Mouse (Mus musculus): ENCODE results near the gene Olfr410.
A peak's percentile ranks its signal among the peaks of the same experiment; 100 is the strongest.

Olfr410 gene

GRCm38 (mm10) chr11:74337931-74338330 is at the start of gene Olfr410:
Olfr410 (minus strand) TSS chr11:74338031.
- ATAC-seq (ENCODE audit: insufficient number of reproducible peaks, low FRiP score, low TSS enrichment) = no peak

- no peak for ATAC-seq (ENCODE audit: insufficient number of reproducible peaks, low FRiP score, low TSS enrichment)
These were observed 49.4 kb upstream of the Olfr410 start for GRCm38 (mm10) chr11:74387203-74387602.

- ATAC-seq (ENCODE audit: insufficient number of reproducible peaks, low FRiP score, low TSS enrichment) = no peak
These were observed 47.8 kb upstream of the Olfr410 start for GRCm38 (mm10) chr11:74385674-74386073.

- ATAC-seq (ENCODE audit: insufficient number of reproducible peaks, low FRiP score, low TSS enrichment) = no peak
These were observed 41.5 kb upstream of the Olfr410 start for GRCm38 (mm10) chr11:74379166-74379873.

GRCm38 (mm10) chr11:74376847-74377246 is 39.0 kb upstream of the Olfr410 start:
- no peak for ATAC-seq (ENCODE audit: insufficient number of reproducible peaks, low FRiP score, low TSS enrichment)

GRCm38 (mm10) chr11:74371393-74372100 is 33.7 kb upstream of the Olfr410 start:
- ATAC-seq (ENCODE audit: insufficient number of reproducible peaks, low FRiP score, low TSS enrichment) = peak; percentile 56; the same call in 1 of the 2 replicates

- no peak for ATAC-seq (ENCODE audit: insufficient number of reproducible peaks, low FRiP score, low TSS enrichment)
These were observed 23.9 kb upstream of the Olfr410 start, which contains the start of gene Olfr412 for GRCm38 (mm10) chr11:74361769-74362168. Olfr412 (plus strand) TSS chr11:74362069.

GRCm38 (mm10) chr11:74352550-74352949 is 14.7 kb upstream of the Olfr410 start, which contains the start of gene Olfr411:
Olfr411 (minus strand) TSS chr11:74352650.
- ATAC-seq (ENCODE audit: insufficient number of reproducible peaks, low FRiP score, low TSS enrichment) = no peak

GRCm38 (mm10) chr11:74328781-74329180 is 9.1 kb downstream of the Olfr410 start:
- ATAC-seq (ENCODE audit: insufficient number of reproducible peaks, low FRiP score, low TSS enrichment) = no peak

GRCm38 (mm10) chr11:74326044-74326443 is 11.8 kb downstream of the Olfr410 start:
- ATAC-seq (ENCODE audit: insufficient number of reproducible peaks, low FRiP score, low TSS enrichment) = no peak

- ATAC-seq (ENCODE audit: insufficient number of reproducible peaks, low FRiP score, low TSS enrichment) = no peak
These were observed 50.6 kb downstream of the Olfr410 start for GRCm38 (mm10) chr11:74287256-74287655.

GRCm38 (mm10) chr11:74283436-74283835 is 54.4 kb downstream of the Olfr410 start, which contains the start of gene Olfr59:
Olfr59 (plus strand) TSS chr11:74283736.
- ATAC-seq (ENCODE audit: insufficient number of reproducible peaks, low FRiP score, low TSS enrichment) = no peak

All from cerebellum, adult (tissue).